Mouse (Mus musculus) forelimb bud, embryonic 11.5 days (tissue): ENCODE measurements around the gene Gm13102.
"Not testable (repeated sequence)": the region's sequence is repeated elsewhere in the genome, so short reads cannot be mapped to it uniquely, and the experiment has no call there.

Source experiments
- DNase-seq: peaks from one replicate; pipeline ENCODE4 v3.0.0-alpha.2; 2012; ENCODE audit warnings: low read depth, low spot score

Gene Gm13102

GRCm38 (mm10) chr4:144106174-144106573, at the start of gene Gm13102:
Gene Gm13102 (plus strand): TSS chr4:144106474.
- DNase-seq, result not testable (repeated sequence)

- not testable (repeated sequence) for DNase-seq
Observed at GRCm38 (mm10) chr4:144058826-144059225, 47.4 kb upstream of the Gm13102 start, which contains the start of gene Pramel4. Gene Pramel4 (plus strand): TSS chr4:144059126.
